Mouse (Mus musculus) megakaryocyte-erythroid progenitor cell, adult 5 weeks (primary cell): ENCODE data around the gene Fam171a1. TPM values are rescaled to one million over a fixed set of nuclear protein-coding genes. Genes with fewer than 3 reads are reported as not detected.

Experiments
- polyA plus RNA-seq: library from polyadenylated mRNA; stranded (reverse); fragments of >175 nt; gene quantifications from 2 replicates; pipeline ENCODE4 v1.2.3, GENCODE M21; 2012

The Fam171a1 gene
- polyA plus RNA-seq, result 5.3 and 8.0 TPM in 2 replicates

DNA sequence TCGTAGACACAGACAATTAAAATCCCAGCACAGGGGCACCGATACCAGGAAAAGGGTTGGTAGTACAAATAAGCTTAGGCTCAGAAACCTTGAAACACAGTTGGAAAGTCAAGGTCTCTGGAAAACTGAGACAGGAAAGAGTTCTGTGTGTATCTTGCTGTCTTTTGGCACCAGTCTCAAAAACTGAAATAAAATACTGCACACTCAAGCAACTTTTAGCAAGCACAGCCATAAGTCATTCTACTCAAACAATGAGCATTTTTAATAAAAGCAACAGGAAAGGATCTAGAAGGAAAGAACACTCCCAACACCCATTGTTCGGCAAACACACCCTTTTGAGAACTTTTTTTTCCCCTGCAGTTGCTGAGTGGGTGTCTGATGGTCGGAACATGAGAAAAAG, at the start of gene Fam171a1:
Gene Fam171a1, plus strand, starts transcription at position 359 of the 400 bp plus-strand sequence.

Other genes starting within 250 kb of the Fam171a1 start
- gene Nmt2, start 170.0 kb downstream of the Fam171a1 start, polyA plus RNA-seq, result 10.3 and 20.5 TPM in 2 replicates
- gene Rpp38, start 218.4 kb downstream of the Fam171a1 start, polyA plus RNA-seq, result 0.41 and 0.76 TPM in 2 replicates
- not detected in 2 replicates for gene Acbd7, start 221.9 kb downstream of the Fam171a1 start, polyA plus RNA-seq